Mouse (Mus musculus): ENCODE measurements at regions not wholly inside any gene's neighbourhood (a gene's known extent, or its start where the extent isn't known, plus 50 kb on each side); places are given as distances from the start of the nearest gene placed in this dataset.

GRCm38 (mm10) chr7:54458386-54458785 is 376.9 kb upstream of the Luzp2 start:
- DNase-seq (ENCODE audit: inconsistent age in 2 of 2, low spot score in 1 of 2): peak; percentile 59 to 85

- DNase-seq (ENCODE audit: inconsistent age in 2 of 2, low spot score in 1 of 2): no peak
Measured at GRCm38 (mm10) chr7:54491254-54491653, 344.0 kb upstream of the Luzp2 start.

- no peak for DNase-seq (ENCODE audit: inconsistent age in 2 of 2, low spot score in 1 of 2)
Measured at GRCm38 (mm10) chr7:54505235-54505634, 330.1 kb upstream of the Luzp2 start.

DNA sequence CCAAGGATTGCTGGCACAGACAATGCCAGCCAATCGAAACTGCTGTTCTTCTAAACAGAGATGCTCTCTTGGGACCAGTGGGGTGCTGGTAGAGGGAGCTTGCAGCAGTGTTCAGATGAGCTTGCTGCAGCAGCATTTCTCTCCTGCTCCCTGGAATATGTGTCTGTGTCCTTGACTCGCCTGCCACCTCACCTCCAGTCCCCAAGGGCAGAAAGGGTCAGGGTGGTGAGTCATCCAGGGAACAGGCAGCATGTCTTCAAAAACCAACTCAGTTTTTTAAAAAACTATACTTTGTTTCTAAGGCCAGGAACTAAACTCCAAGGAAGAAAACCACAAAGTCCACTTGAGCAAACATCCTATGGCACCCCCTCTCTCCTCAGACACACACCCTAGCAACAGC is 328.3 kb upstream of the Luzp2 start:
- peak; percentile 54 to 74 for DNase-seq (ENCODE audit: inconsistent age in 2 of 2, low spot score in 1 of 2)

- no peak for DNase-seq (ENCODE audit: inconsistent age in 2 of 2, low spot score in 1 of 2)
Measured at GRCm38 (mm10) chr7:54535693-54536092, 299.6 kb upstream of the Luzp2 start.

DNA sequence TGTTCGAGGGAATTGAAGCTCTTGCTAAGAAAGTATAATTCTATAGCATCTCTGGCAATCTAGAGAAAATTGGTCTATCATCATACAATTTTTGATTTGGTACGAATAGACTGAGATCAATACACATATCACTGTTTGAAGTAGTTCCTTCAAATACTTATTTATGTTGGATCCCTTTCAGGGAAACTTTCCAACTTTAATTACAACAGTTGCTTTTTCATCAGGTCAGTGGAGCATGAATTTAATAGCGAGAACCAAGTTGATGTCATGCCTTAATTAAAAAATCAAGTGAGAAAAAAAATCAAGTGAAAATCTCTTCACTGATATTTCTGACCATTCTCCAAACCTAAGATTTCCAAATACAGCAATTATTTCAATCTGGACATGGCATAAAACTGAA is 277.9 kb upstream of the Luzp2 start:
- no peak for DNase-seq (ENCODE audit: inconsistent age in 2 of 2, low spot score in 1 of 2)

DNA sequence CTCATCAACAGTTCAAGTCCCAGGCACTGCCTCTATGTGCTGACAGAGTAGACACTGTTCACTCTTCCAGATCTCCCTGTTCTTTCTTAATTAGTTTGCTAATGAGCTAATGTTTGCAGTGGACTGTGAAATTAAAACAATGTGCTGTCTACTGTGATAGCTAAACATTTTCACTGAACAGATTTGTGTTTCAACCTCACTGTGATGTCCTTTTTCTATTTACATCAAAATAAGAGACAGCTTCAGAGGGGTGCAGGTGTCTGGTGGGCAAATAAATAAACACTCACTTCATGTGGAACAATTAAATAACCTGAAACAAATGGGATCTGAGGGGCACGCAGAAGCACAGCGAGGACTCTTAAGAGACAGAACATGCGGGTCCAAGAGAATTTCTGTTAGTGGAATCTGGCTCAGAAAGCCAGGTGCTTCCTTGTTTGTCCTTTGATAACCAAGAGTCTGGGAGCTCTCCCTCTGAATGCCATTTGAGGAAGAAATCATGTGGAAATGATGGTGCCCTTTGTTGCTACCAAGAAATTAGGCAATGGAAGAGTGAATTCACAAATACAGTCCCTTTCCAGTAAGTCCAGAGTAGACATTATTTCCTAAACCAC is 269.6 kb upstream of the Luzp2 start:
- no peak for DNase-seq (ENCODE audit: inconsistent age in 2 of 2, low spot score in 1 of 2)

- no peak for DNase-seq (ENCODE audit: inconsistent age in 2 of 2, low spot score in 1 of 2)
Measured at GRCm38 (mm10) chr7:54599776-54600175, 235.5 kb upstream of the Luzp2 start.

DNA sequence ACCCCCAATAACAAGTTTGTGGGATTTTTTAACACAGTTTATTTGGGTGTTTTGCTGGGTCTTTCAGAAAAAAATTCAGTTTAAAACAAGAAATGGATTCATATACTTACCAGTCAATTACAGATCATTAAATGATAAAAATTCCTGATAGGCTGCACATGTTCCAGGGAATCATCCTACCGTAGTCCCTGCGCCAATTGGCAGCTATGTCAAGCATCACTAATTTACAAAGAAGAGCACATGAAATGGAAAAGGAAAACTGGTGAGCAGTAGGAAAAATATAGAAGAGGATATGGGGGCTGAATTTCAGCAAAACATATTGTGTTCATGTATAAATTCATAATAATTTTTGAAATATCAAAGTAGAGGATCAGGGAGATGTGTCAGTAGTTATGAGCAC is 212.9 kb upstream of the Luzp2 start:
- no peak for DNase-seq (ENCODE audit: inconsistent age in 2 of 2, low spot score in 1 of 2)

- no peak for DNase-seq (ENCODE audit: inconsistent age in 2 of 2, low spot score in 1 of 2)
Measured at GRCm38 (mm10) chr7:54633930-54634329, 201.4 kb upstream of the Luzp2 start.

- no peak for DNase-seq (ENCODE audit: inconsistent age in 2 of 2, low spot score in 1 of 2)
Measured at GRCm38 (mm10) chr7:54634348-54635035, 200.8 kb upstream of the Luzp2 start.

GRCm38 (mm10) chr7:54645314-54645713 is 190.0 kb upstream of the Luzp2 start:
- DNase-seq (ENCODE audit: inconsistent age in 2 of 2, low spot score in 1 of 2): no peak

- no peak for DNase-seq (ENCODE audit: inconsistent age in 2 of 2, low spot score in 1 of 2)
Measured at GRCm38 (mm10) chr7:54649025-54649424, 186.3 kb upstream of the Luzp2 start.
